Mouse (Mus musculus) midbrain, embryonic 13.5 days (tissue): ENCODE data around the gene Bcap31. TPM values are rescaled to one million over a fixed set of nuclear protein-coding genes. Genes with fewer than 3 reads are reported as not detected.
A peak's percentile ranks its signal among the peaks of the same experiment; 100 is the strongest.

Experiments
- ATAC-seq: fragments of 200-750 bp; cut with Nextera tagmentation; 2 replicates; pipeline ENCODE4 v1.8.0; 2017; ENCODE audit warnings: mild to moderate bottlenecking, moderate TSS enrichment, moderate library complexity
- H3K27ac ChIP-seq: fragments of 300-500 bp; sonication (generic); 2 replicates; pipeline ENCODE4 v1.5.1; 2015; ENCODE audit warnings: inconsistent platforms, mild to moderate bottlenecking, moderate library complexity
- H3K27me3 ChIP-seq: fragments of 300-500 bp; sonication (generic); 2 replicates; pipeline ENCODE4 v1.6.1; 2015; ENCODE audit warnings: mild to moderate bottlenecking, inconsistent platforms
- H3K36me3 ChIP-seq: fragments of 300-500 bp; sonication (generic); 2 replicates; pipeline ENCODE4 v1.6.1; 2015; ENCODE audit warnings: mild to moderate bottlenecking, inconsistent platforms
- H3K4me1 ChIP-seq: fragments of 300-500 bp; sonication (generic); replicated peaks from 2 replicates; pipeline ENCODE4 v1.6.1; 2015; ENCODE audit warnings: inconsistent platforms
- H3K4me2 ChIP-seq: fragments of 300-500 bp; sonication (generic); replicated peaks from 2 replicates; pipeline ENCODE4 v1.6.1; 2015; ENCODE audit warnings: moderate library complexity, mild to moderate bottlenecking, inconsistent platforms
- H3K4me3 ChIP-seq: fragments of 300-500 bp; sonication (generic); replicated peaks from 2 replicates; pipeline ENCODE4 v1.5.1; 2015; ENCODE audit warnings: mild to moderate bottlenecking, inconsistent platforms
- H3K9ac ChIP-seq: fragments of 300-500 bp; sonication (generic); replicated peaks from 2 replicates; pipeline ENCODE4 v1.6.1; 2015; ENCODE audit warnings: mild to moderate bottlenecking, inconsistent platforms
- H3K9me3 ChIP-seq: fragments of 300-500 bp; sonication (generic); 2 replicates; pipeline ENCODE4 v1.6.1; 2016; ENCODE audit warnings: mild to moderate bottlenecking, inconsistent platforms
- WGBS: fragments of 180-500 bp; shearing (Covaris S2); methylation state at CpG from one replicate; pipeline ENCODE4 v1.1.7; 2015; 5-methylcytosine and 5-hydroxymethylcytosine counted together
- polyA plus RNA-seq: library from polyadenylated mRNA; unstranded; fragments of >200 nt; fragmentation: Nextera tagmentation; extraction: Ambion mirVana; gene quantifications from 2 replicates; pipeline ENCODE4 v1.2.1, GENCODE M21; 2015

The Bcap31 gene
- polyA plus RNA-seq, 1 experiment from 2014 or later = 118 TPM

- Histone ChIP-seq H3K9ac (0 out of 2 replicates have a peak overlapping the region, but pooled peaks have one; percentile 10), H3K36me3 (no peaks in the 10 kb centered on the region), H3K27me3 (no peaks in the 10 kb centered on the region), H3K27ac (no peak overlapping the region), H3K4me3 (no peak overlapping the region), H3K9me3 (no peaks in the 10 kb centered on the region), H3K4me2 (peak overlapping the region; percentile 67), H3K4me1 (peaks cover 38% of the 10 kb centered on the region)
- WGBS = 61% methylated on average over 3 of the region's 3 CpGs
- no peak for ATAC-seq
Measured at GRCm38 (mm10) chrX:73718271-73718670, 2.3 kb upstream of the Bcap31 start.

- H3K9ac ChIP-seq = no peak overlapping the region
- H3K4me3 ChIP-seq = peak overlapping the region; percentile 47
- peak overlapping the region; percentile 67 for H3K4me2 ChIP-seq
- no peaks in the 10 kb centered on the region for H3K27me3 ChIP-seq
- WGBS = 74% methylated on average over 11 of the region's 11 CpGs
- no peak overlapping the region for H3K27ac ChIP-seq
- H3K36me3 ChIP-seq = no peaks in the 10 kb centered on the region
- no peaks in the 10 kb centered on the region for H3K9me3 ChIP-seq
- no peak for ATAC-seq
- peaks cover 38% of the 10 kb centered on the region for H3K4me1 ChIP-seq
Measured at GRCm38 (mm10) chrX:73717667-73718066, 1.7 kb upstream of the Bcap31 start.

GRCm38 (mm10) chrX:73716709-73717545, 952 bp upstream of the Bcap31 start:
- peak; percentile 63 for ATAC-seq
- peak overlapping the region; percentile 77 for H3K27ac ChIP-seq
- peaks cover 38% of the 10 kb centered on the region for H3K4me1 ChIP-seq
- no peaks in the 10 kb centered on the region for H3K27me3 ChIP-seq
- no peaks in the 10 kb centered on the region for H3K9me3 ChIP-seq
- 36% methylated on average over 30 of the region's 30 CpGs for WGBS
- peak overlapping the region; percentile 67 for H3K9ac ChIP-seq
- peak overlapping the region; percentile 47 for H3K4me3 ChIP-seq
- peak overlapping the region; percentile 67 for H3K4me2 ChIP-seq
- peaks cover 5% of the 10 kb centered on the region; the same call in 1 of the 2 replicates for H3K36me3 ChIP-seq

GRCm38 (mm10) chrX:73715476-73716108, 383 bp downstream of the Bcap31 start:
- H3K36me3 ChIP-seq = peaks cover 10% of the 10 kb centered on the region; the same call in 1 of the 2 replicates
- H3K27me3 ChIP-seq = no peaks in the 10 kb centered on the region
- H3K4me3 ChIP-seq = peak overlapping the region; percentile 47
- peak overlapping the region; percentile 67 for H3K4me2 ChIP-seq
- H3K9me3 ChIP-seq = no peaks in the 10 kb centered on the region
- ATAC-seq = peak; percentile 71
- H3K9ac ChIP-seq = peak overlapping the region; percentile 67
- peak overlapping the region; percentile 77 for H3K27ac ChIP-seq
- 25% methylated on average over 21 of the region's 21 CpGs for WGBS
- peaks cover 38% of the 10 kb centered on the region for H3K4me1 ChIP-seq

- H3K4me3 ChIP-seq = no peak overlapping the region
- 81% methylated on average over 1 of the region's 1 CpGs for WGBS
- ATAC-seq = no peak
- no peaks in the 10 kb centered on the region for H3K27me3 ChIP-seq
- H3K27ac ChIP-seq = no peak overlapping the region
- no peaks in the 10 kb centered on the region for H3K4me1 ChIP-seq
- H3K9ac ChIP-seq = no peak overlapping the region
- H3K4me2 ChIP-seq = no peak overlapping the region
- no peaks in the 10 kb centered on the region for H3K9me3 ChIP-seq
- H3K36me3 ChIP-seq = peaks cover 6% of the 10 kb centered on the region
Measured at GRCm38 (mm10) chrX:73700472-73700871, 15.5 kb downstream of the Bcap31 start.

GRCm38 (mm10) chrX:73690917-73691629, 24.9 kb downstream of the Bcap31 start:
- H3K9ac ChIP-seq = no peak overlapping the region
- H3K36me3 ChIP-seq = peaks cover 33% of the 10 kb centered on the region
- no peak overlapping the region for H3K27ac ChIP-seq
- no peaks in the 10 kb centered on the region for H3K4me1 ChIP-seq
- WGBS = 75% methylated on average over 5 of the region's 5 CpGs
- no peak overlapping the region for H3K4me2 ChIP-seq
- H3K9me3 ChIP-seq = no peaks in the 10 kb centered on the region
- no peaks in the 10 kb centered on the region for H3K27me3 ChIP-seq
- H3K4me3 ChIP-seq = no peak overlapping the region
- 0 out of 2 replicates have a peak, but pooled peaks have one; percentile 45 for ATAC-seq

- H3K4me3 ChIP-seq = no peak overlapping the region
- H3K36me3 ChIP-seq = peaks cover 58% of the 10 kb centered on the region
- H3K4me1 ChIP-seq = no peaks in the 10 kb centered on the region
- H3K4me2 ChIP-seq = no peak overlapping the region
- WGBS = 90% methylated on average over 3 of the region's 3 CpGs
- H3K9ac ChIP-seq = no peak overlapping the region
- no peak overlapping the region for H3K27ac ChIP-seq
- no peak for ATAC-seq
- no peaks in the 10 kb centered on the region for H3K9me3 ChIP-seq
- H3K27me3 ChIP-seq = no peaks in the 10 kb centered on the region
Measured at GRCm38 (mm10) chrX:73685629-73686028, 30.3 kb downstream of the Bcap31 start.

- Histone ChIP-seq H3K27ac (no peak overlapping the region), H3K27me3 (no peaks in the 10 kb centered on the region), H3K4me3 (no peak overlapping the region), H3K4me1 (no peaks in the 10 kb centered on the region), H3K36me3 (peaks cover 64% of the 10 kb centered on the region), H3K4me2 (no peak overlapping the region), H3K9me3 (no peaks in the 10 kb centered on the region), H3K9ac (no peak overlapping the region)
- ATAC-seq = no peak
Measured at GRCm38 (mm10) chrX:73684978-73685377, 31.0 kb downstream of the Bcap31 start.

GRCm38 (mm10) chrX:73684156-73684555, 31.8 kb downstream of the Bcap31 start:
- peaks cover 66% of the 10 kb centered on the region for H3K36me3 ChIP-seq
- H3K27me3 ChIP-seq = no peaks in the 10 kb centered on the region
- no peak for ATAC-seq
- no peaks in the 10 kb centered on the region for H3K9me3 ChIP-seq
- H3K9ac ChIP-seq = no peak overlapping the region
- H3K4me3 ChIP-seq = no peak overlapping the region
- H3K4me2 ChIP-seq = no peak overlapping the region
- 86% methylated on average over 2 of the region's 2 CpGs for WGBS
- H3K27ac ChIP-seq = no peak overlapping the region
- H3K4me1 ChIP-seq = no peaks in the 10 kb centered on the region

- Histone ChIP-seq H3K27ac (no peak overlapping the region), H3K9ac (no peak overlapping the region), H3K36me3 (peaks cover 47% of the 10 kb centered on the region), H3K4me2 (no peak overlapping the region), H3K4me3 (no peak overlapping the region), H3K9me3 (no peaks in the 10 kb centered on the region), H3K27me3 (no peaks in the 10 kb centered on the region), H3K4me1 (peaks cover 18% of the 10 kb centered on the region)
- WGBS = 93% methylated on average over 4 of the region's 4 CpGs
- no peak for ATAC-seq
Measured at GRCm38 (mm10) chrX:73676668-73677067, 39.3 kb downstream of the Bcap31 start.

GRCm38 (mm10) chrX:73675231-73675630, 40.7 kb downstream of the Bcap31 start:
- 76% methylated on average over 2 of the region's 2 CpGs for WGBS
- Histone ChIP-seq H3K4me1 (peaks cover 18% of the 10 kb centered on the region), H3K9ac (peak overlapping the region; percentile 80), H3K36me3 (peaks cover 35% of the 10 kb centered on the region), H3K9me3 (no peaks in the 10 kb centered on the region), H3K4me3 (peak overlapping the region; percentile 59), H3K27ac (no peak overlapping the region), H3K27me3 (no peaks in the 10 kb centered on the region), H3K4me2 (peak overlapping the region; percentile 74)
- ATAC-seq = no peak
